Mouse (Mus musculus) lung, embryonic 14.5 days (tissue): Measurements from ENCODE around the gene Abcd3. TPM values are rescaled to one million over a fixed set of nuclear protein-coding genes. Genes with fewer than 3 reads are reported as not detected.

Source experiments
- ATAC-seq: fragments of 200-750 bp; cut with Nextera tagmentation; 2 replicates; pipeline ENCODE4 v1.8.0; 2017; ENCODE audit warnings: mild to moderate bottlenecking, moderate TSS enrichment, moderate library complexity; ENCODE audit not compliant: insufficient read depth
- DNase-seq: peaks from one replicate; pipeline ENCODE4 v3.0.0-alpha.2; 2015
- H3K27ac ChIP-seq: fragments of 300-500 bp; sonication (generic); 2 replicates; pipeline ENCODE4 v1.5.1; 2014; ENCODE audit warnings: low read depth, mild to moderate bottlenecking, moderate library complexity
- H3K27me3 ChIP-seq: fragments of 300-500 bp; sonication (generic); 2 replicates; pipeline ENCODE4 v1.6.1; 2014; ENCODE audit warnings: low read length, control low read depth; ENCODE audit not compliant: insufficient read depth
- H3K36me3 ChIP-seq: fragments of 300-500 bp; sonication (generic); 2 replicates; pipeline ENCODE4 v1.6.1; 2014; ENCODE audit warnings: control low read depth; ENCODE audit not compliant: insufficient read depth
- H3K4me1 ChIP-seq: fragments of 300-500 bp; sonication (generic); 2 replicates; pipeline ENCODE4 v1.6.1; 2014; ENCODE audit warnings: antibody characterized with exemption, control low read depth; ENCODE audit not compliant: insufficient read depth
- H3K4me2 ChIP-seq: fragments of 300-500 bp; sonication (generic); 2 replicates; pipeline ENCODE4 v1.6.1; 2014; ENCODE audit warnings: mild to moderate bottlenecking
- H3K4me3 ChIP-seq: fragments of 300-500 bp; sonication (generic); 2 replicates; pipeline ENCODE4 v1.5.1; 2014; ENCODE audit warnings: low read depth, low read length
- H3K9ac ChIP-seq: fragments of 300-500 bp; sonication (generic); 2 replicates; pipeline ENCODE4 v1.6.1; 2014
- H3K9me3 ChIP-seq: fragments of 300-500 bp; sonication (generic); 2 replicates; pipeline ENCODE4 v1.6.1; 2016; ENCODE audit warnings: low read depth, low read length, control low read depth
- CTCF ChIP-seq: IDR thresholded peaks from 2 replicates; pipeline ENCODE4 v1.5.1; 2016; ENCODE audit warnings: antibody characterized with exemption, low read depth
- WGBS: fragments of 180-500 bp; shearing (Covaris S2); extraction: QIAGEN DNeasy Blood & Tissue Kit; methylation state at CpG from one replicate; pipeline ENCODE4 v1.1.7; 2014; 5-methylcytosine and 5-hydroxymethylcytosine counted together
- polyA plus RNA-seq: library from polyadenylated mRNA; unstranded; fragments of >200 nt; fragmentation: Nextera tagmentation; extraction: Ambion mirVana; gene quantifications from 2 replicates; pipeline ENCODE4 v1.2.1, GENCODE M21; 2014

The Abcd3 gene
- polyA plus RNA-seq, 1 experiment from 2014 or later: 78.0 TPM

DNA sequence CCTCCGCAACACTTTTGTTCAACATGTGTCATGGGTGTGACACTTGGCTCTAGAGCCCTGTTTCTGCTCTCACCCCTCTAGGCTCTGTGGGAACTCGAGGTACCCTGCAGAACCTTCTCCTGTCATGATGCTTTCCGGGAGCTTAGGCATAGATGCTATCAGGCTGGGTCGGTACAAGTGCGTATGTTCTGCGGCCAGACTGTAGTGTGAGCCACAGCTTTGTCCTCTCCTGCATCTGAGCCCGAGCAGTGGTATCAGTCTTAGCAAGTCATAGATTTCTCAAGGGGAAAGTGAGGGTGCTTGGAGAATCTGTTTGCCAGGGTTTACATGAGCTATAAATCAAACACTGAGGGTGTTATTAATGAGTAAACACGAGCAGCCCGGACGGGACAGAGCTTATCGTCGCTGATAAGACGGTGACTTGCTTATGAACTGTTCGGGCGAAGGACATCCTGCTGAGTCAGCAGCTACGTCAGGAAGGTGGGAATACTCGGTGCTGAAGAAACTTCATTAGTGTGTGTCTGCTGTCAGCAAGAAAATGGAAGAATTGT is 101.9 kb downstream of the Abcd3 start:
- ATAC-seq: peak; percentile 67; the same call in 1 of the 2 replicates
- H3K27me3 ChIP-seq: no peaks in the 10 kb centered on the region
- H3K4me2 ChIP-seq: peak overlapping the region; percentile 33; the same call in 1 of the 2 replicates
- no peak overlapping the region; the same call in 1 of the 2 replicates for H3K27ac ChIP-seq
- 7% methylated on average over 17 of the region's 17 CpGs for WGBS
- peaks cover 6% of the 10 kb centered on the region; the same call in 1 of the 2 replicates for H3K4me1 ChIP-seq
- H3K9ac ChIP-seq: no peak overlapping the region
- TF ChIP-seq CTCF: no peak
- H3K36me3 ChIP-seq: no peaks in the 10 kb centered on the region
- no peak overlapping the region for H3K4me3 ChIP-seq
- H3K9me3 ChIP-seq: no peaks in the 10 kb centered on the region
- DNase-seq: peak; percentile 56

GRCm38 (mm10) chr3:121712222-121712621 is 102.9 kb downstream of the Abcd3 start:
- 36% methylated on average over 4 of the region's 4 CpGs for WGBS
- TF ChIP-seq CTCF: no peak
- H3K9me3 ChIP-seq: no peaks in the 10 kb centered on the region
- no peak overlapping the region for H3K4me2 ChIP-seq
- no peaks in the 10 kb centered on the region for H3K27me3 ChIP-seq
- H3K4me1 ChIP-seq: peaks cover 6% of the 10 kb centered on the region; the same call in 1 of the 2 replicates
- H3K4me3 ChIP-seq: no peak overlapping the region
- ATAC-seq (no peak), DNase-seq (no peak)
- no peak overlapping the region for H3K27ac ChIP-seq
- H3K36me3 ChIP-seq: no peaks in the 10 kb centered on the region
- no peak overlapping the region for H3K9ac ChIP-seq

GRCm38 (mm10) chr3:121710894-121711531 is 104.1 kb downstream of the Abcd3 start:
- DNase-seq (no peak), ATAC-seq (no peak)
- H3K27me3 ChIP-seq: no peaks in the 10 kb centered on the region
- H3K4me2 ChIP-seq: no peak overlapping the region
- H3K27ac ChIP-seq: no peak overlapping the region
- no peak overlapping the region for H3K9ac ChIP-seq
- peaks cover 6% of the 10 kb centered on the region; the same call in 1 of the 2 replicates for H3K4me1 ChIP-seq
- no peak overlapping the region for H3K4me3 ChIP-seq
- 84% methylated on average over 7 of the region's 7 CpGs for WGBS
- H3K36me3 ChIP-seq: no peaks in the 10 kb centered on the region
- TF ChIP-seq CTCF: no peak
- H3K9me3 ChIP-seq: no peaks in the 10 kb centered on the region

Other genes with a start within 250 kb of the Abcd3 start
- not detected in 2 replicates for gene 4930432M17Rik, start 144.5 kb downstream of the Abcd3 start, polyA plus RNA-seq
- 16.1 and 19.1 TPM in 2 replicates for gene F3, start 91.8 kb downstream of the Abcd3 start, polyA plus RNA-seq
- gene Arhgap29, start 137.2 kb upstream of the Abcd3 start, polyA plus RNA-seq: 66.2 and 71.3 TPM in 2 replicates
- gene Abca4, start 229.1 kb upstream of the Abcd3 start, polyA plus RNA-seq: 0.78 and 1.7 TPM in 2 replicates